Mouse (Mus musculus): Measurements from ENCODE around the gene Prkca. TPM values are rescaled to one million over a fixed set of nuclear protein-coding genes. Genes with fewer than 3 reads are reported as not detected.

The Prkca gene
- polyA plus RNA-seq, 1 experiment from 2014 or later: 12.6 TPM

GRCm38 (mm10) chr11:108263868-108264267 is 79.9 kb downstream of the Prkca start:
- no peaks in the 10 kb centered on the region for H3K27me3 ChIP-seq (ENCODE audit: control insufficient read depth, insufficient read depth, low read length)
- no peaks in the 10 kb centered on the region for H3K36me3 ChIP-seq (ENCODE audit: control insufficient read depth, insufficient read depth, low read length)
- H3K9ac ChIP-seq (replicated peaks; ENCODE audit: low read depth, low read length): no peak overlapping the region
- ATAC-seq (ENCODE audit: low read depth): no peak
- no peaks in the 10 kb centered on the region for H3K9me3 ChIP-seq (ENCODE audit: control insufficient read depth, low read length)
- peaks cover 25% of the 10 kb centered on the region for H3K4me1 ChIP-seq (ENCODE audit: control insufficient read depth, insufficient read depth, low read length)
- H3K4me2 ChIP-seq (ENCODE audit: low read depth, low read length): no peak overlapping the region
- no peak overlapping the region for H3K4me3 ChIP-seq (ENCODE audit: low read depth, low read length)
- no peak overlapping the region for H3K27ac ChIP-seq (ENCODE audit: low read depth, low read length)
- WGBS: 94% methylated on average over 1 of the region's 1 CpGs

- Histone ChIP-seq H3K27ac (ENCODE audit: low read depth, low read length) (no peak overlapping the region), H3K4me1 (ENCODE audit: control insufficient read depth, insufficient read depth, low read length) (peaks cover 22% of the 10 kb centered on the region), H3K9me3 (ENCODE audit: control insufficient read depth, low read length) (no peaks in the 10 kb centered on the region), H3K36me3 (ENCODE audit: control insufficient read depth, insufficient read depth, low read length) (no peaks in the 10 kb centered on the region), H3K4me2 (ENCODE audit: low read depth, low read length) (no peak overlapping the region), H3K4me3 (ENCODE audit: low read depth, low read length) (no peak overlapping the region), H3K27me3 (ENCODE audit: control insufficient read depth, insufficient read depth, low read length) (no peaks in the 10 kb centered on the region), H3K9ac (replicated peaks; ENCODE audit: low read depth, low read length) (no peak overlapping the region)
- whole genome bisulfite sequencing: 54% methylated on average over 3 of the region's 3 CpGs
- ATAC-seq (ENCODE audit: low read depth): no peak
These were observed 80.3 kb downstream of the Prkca start for GRCm38 (mm10) chr11:108263406-108263805.

- Histone ChIP-seq H3K4me1 (ENCODE audit: control insufficient read depth, insufficient read depth, low read length) (peaks cover 13% of the 10 kb centered on the region), H3K27me3 (ENCODE audit: control insufficient read depth, insufficient read depth, low read length) (no peaks in the 10 kb centered on the region), H3K36me3 (ENCODE audit: control insufficient read depth, insufficient read depth, low read length) (no peaks in the 10 kb centered on the region), H3K4me3 (ENCODE audit: low read depth, low read length) (no peak overlapping the region), H3K9me3 (ENCODE audit: control insufficient read depth, low read length) (no peaks in the 10 kb centered on the region), H3K9ac (replicated peaks; ENCODE audit: low read depth, low read length) (no peak overlapping the region), H3K27ac (ENCODE audit: low read depth, low read length) (no peak overlapping the region), H3K4me2 (ENCODE audit: low read depth, low read length) (no peak overlapping the region)
- no peak for ATAC-seq (ENCODE audit: low read depth)
- WGBS: 30% methylated on average over 7 of the region's 7 CpGs
These were observed 82.0 kb downstream of the Prkca start for GRCm38 (mm10) chr11:108261751-108262160.

- Histone ChIP-seq H3K4me2 (ENCODE audit: low read depth, low read length) (no peak overlapping the region), H3K4me1 (ENCODE audit: control insufficient read depth, insufficient read depth, low read length) (peaks cover 13% of the 10 kb centered on the region), H3K27me3 (ENCODE audit: control insufficient read depth, insufficient read depth, low read length) (no peaks in the 10 kb centered on the region), H3K9ac (replicated peaks; ENCODE audit: low read depth, low read length) (no peak overlapping the region), H3K9me3 (ENCODE audit: control insufficient read depth, low read length) (no peaks in the 10 kb centered on the region), H3K27ac (ENCODE audit: low read depth, low read length) (no peak overlapping the region), H3K4me3 (ENCODE audit: low read depth, low read length) (no peak overlapping the region), H3K36me3 (ENCODE audit: control insufficient read depth, insufficient read depth, low read length) (no peaks in the 10 kb centered on the region)
- ATAC-seq (ENCODE audit: low read depth): no peak
- WGBS: 56% methylated on average over 6 of the region's 6 CpGs
These were observed 82.8 kb downstream of the Prkca start for GRCm38 (mm10) chr11:108260775-108261517.

GRCm38 (mm10) chr11:108259391-108259790 is 84.3 kb downstream of the Prkca start:
- Histone ChIP-seq H3K9me3 (ENCODE audit: control insufficient read depth, low read length) (no peaks in the 10 kb centered on the region), H3K27ac (ENCODE audit: low read depth, low read length) (no peak overlapping the region), H3K27me3 (ENCODE audit: control insufficient read depth, insufficient read depth, low read length) (no peaks in the 10 kb centered on the region), H3K4me2 (ENCODE audit: low read depth, low read length) (no peak overlapping the region), H3K4me1 (ENCODE audit: control insufficient read depth, insufficient read depth, low read length) (peaks cover 13% of the 10 kb centered on the region), H3K36me3 (ENCODE audit: control insufficient read depth, insufficient read depth, low read length) (no peaks in the 10 kb centered on the region), H3K9ac (replicated peaks; ENCODE audit: low read depth, low read length) (no peak overlapping the region), H3K4me3 (ENCODE audit: low read depth, low read length) (no peak overlapping the region)
- WGBS: 64% methylated on average over 4 of the region's 4 CpGs
- no peak for ATAC-seq (ENCODE audit: low read depth)

GRCm38 (mm10) chr11:108258811-108259266 is 84.9 kb downstream of the Prkca start:
- H3K9me3 ChIP-seq (ENCODE audit: control insufficient read depth, low read length): no peaks in the 10 kb centered on the region
- no peak overlapping the region for H3K27ac ChIP-seq (ENCODE audit: low read depth, low read length)
- ATAC-seq (ENCODE audit: low read depth): no peak
- no peaks in the 10 kb centered on the region for H3K27me3 ChIP-seq (ENCODE audit: control insufficient read depth, insufficient read depth, low read length)
- peaks cover 13% of the 10 kb centered on the region for H3K4me1 ChIP-seq (ENCODE audit: control insufficient read depth, insufficient read depth, low read length)
- no peaks in the 10 kb centered on the region for H3K36me3 ChIP-seq (ENCODE audit: control insufficient read depth, insufficient read depth, low read length)
- H3K4me3 ChIP-seq (ENCODE audit: low read depth, low read length): no peak overlapping the region
- no peak overlapping the region for H3K4me2 ChIP-seq (ENCODE audit: low read depth, low read length)
- H3K9ac ChIP-seq (replicated peaks; ENCODE audit: low read depth, low read length): no peak overlapping the region
- 74% methylated on average over 5 of the region's 5 CpGs for WGBS

- no peaks in the 10 kb centered on the region for H3K27me3 ChIP-seq (ENCODE audit: control insufficient read depth, insufficient read depth, low read length)
- WGBS: 83% methylated on average over 8 of the region's 8 CpGs
These were observed 85.8 kb downstream of the Prkca start for GRCm38 (mm10) chr11:108257921-108258320.

GRCm38 (mm10) chr11:108254681-108255080 is 89.0 kb downstream of the Prkca start:
- H3K27me3 ChIP-seq (ENCODE audit: control insufficient read depth, insufficient read depth, low read length): no peaks in the 10 kb centered on the region
- no peak overlapping the region for H3K9ac ChIP-seq (replicated peaks; ENCODE audit: low read depth, low read length)
- no peaks in the 10 kb centered on the region for H3K9me3 ChIP-seq (ENCODE audit: control insufficient read depth, low read length)
- no peak overlapping the region for H3K27ac ChIP-seq (ENCODE audit: low read depth, low read length)
- no peak for ATAC-seq (ENCODE audit: low read depth)
- H3K36me3 ChIP-seq (ENCODE audit: control insufficient read depth, insufficient read depth, low read length): no peaks in the 10 kb centered on the region
- no peak overlapping the region for H3K4me2 ChIP-seq (ENCODE audit: low read depth, low read length)
- 85% methylated on average over 5 of the region's 5 CpGs for WGBS
- peaks cover 5% of the 10 kb centered on the region; the same call in 1 of the 2 replicates for H3K4me1 ChIP-seq (ENCODE audit: control insufficient read depth, insufficient read depth, low read length)
- H3K4me3 ChIP-seq (ENCODE audit: low read depth, low read length): no peak overlapping the region

More at GRCm38 (mm10) chr11:108257921-108258320, 85.8 kb downstream of the Prkca start:
- no peak for ATAC-seq (ENCODE audit: low read depth)
- Histone ChIP-seq H3K4me1 (ENCODE audit: control insufficient read depth, insufficient read depth, low read length) (peaks cover 13% of the 10 kb centered on the region), H3K4me3 (ENCODE audit: low read depth, low read length) (no peak overlapping the region), H3K4me2 (ENCODE audit: low read depth, low read length) (no peak overlapping the region), H3K36me3 (ENCODE audit: control insufficient read depth, insufficient read depth, low read length) (no peaks in the 10 kb centered on the region), H3K9ac (replicated peaks; ENCODE audit: low read depth, low read length) (no peak overlapping the region), H3K27ac (ENCODE audit: low read depth, low read length) (no peak overlapping the region), H3K9me3 (ENCODE audit: control insufficient read depth, low read length) (no peaks in the 10 kb centered on the region)

GRCm38 (mm10) chr11:108251924-108252775 is 91.6 kb downstream of the Prkca start:
- H3K9ac ChIP-seq (replicated peaks; ENCODE audit: low read depth, low read length): no peak overlapping the region

More at GRCm38 (mm10) chr11:108251924-108252775, 91.6 kb downstream of the Prkca start:
- Histone ChIP-seq H3K27ac (ENCODE audit: low read depth, low read length) (no peak overlapping the region), H3K36me3 (ENCODE audit: control insufficient read depth, insufficient read depth, low read length) (no peaks in the 10 kb centered on the region), H3K4me2 (ENCODE audit: low read depth, low read length) (no peak overlapping the region), H3K4me1 (ENCODE audit: control insufficient read depth, insufficient read depth, low read length) (0 out of 2 replicates have a peak, but pooled peaks cover 2% of the 10 kb centered on the region), H3K9me3 (ENCODE audit: control insufficient read depth, low read length) (no peaks in the 10 kb centered on the region), H3K4me3 (ENCODE audit: low read depth, low read length) (no peak overlapping the region), H3K27me3 (ENCODE audit: control insufficient read depth, insufficient read depth, low read length) (no peaks in the 10 kb centered on the region)
- ATAC-seq (ENCODE audit: low read depth): no peak
- WGBS: 92% methylated on average over 7 of the region's 7 CpGs

Data from neural tube, embryonic 14.5 days (tissue).